ENCODE assay signal across 9 mouse cellular contexts in the genomic region with DNA sequence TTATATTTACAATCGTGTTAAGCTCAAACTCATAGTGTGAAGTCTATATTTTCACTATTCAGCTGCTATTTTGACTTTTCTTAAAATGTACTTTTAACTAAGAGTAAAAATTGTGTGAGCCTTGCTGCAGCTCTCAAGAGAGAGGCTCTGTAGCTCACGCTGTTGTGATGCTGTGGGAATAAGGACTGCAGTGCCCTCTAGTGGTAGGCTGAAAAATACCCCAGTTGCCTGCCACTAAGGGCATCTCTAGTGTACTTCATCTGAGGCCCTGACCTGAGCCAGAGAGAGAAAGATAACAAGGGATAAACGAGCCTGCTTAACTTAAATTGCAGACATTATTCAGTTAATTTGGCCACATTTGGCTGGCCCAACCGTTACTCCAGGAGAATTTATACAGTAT.
DNase-seq lines count a peak whose midpoint lies in the region; ATAC-seq and TF ChIP-seq lines count a peak whose summit lies in the region.
"Had no signal": no experiment of that assay in that cellular context is flagged by ENCODE, and none has a peak within 500 bp of the region (broad histone marks: within the 10 kb centered on the region; RNA-seq: fewer than 3 reads in every experiment).

No protein-coding gene starts in this region.

- no peak overlapping the region for H3K9ac ChIP-seq in midbrain, embryonic 16.5 days (ENCODE audit: low read depth, low read length)
- H3K9ac ChIP-seq in hindbrain, postnatal 0 days (replicated peaks; ENCODE audit: low read length), result no peak overlapping the region
- H3K9ac ChIP-seq: lung, embryonic 15.5 days had no signal

- H3K36me3 ChIP-seq in midbrain, embryonic 10.5 days, result peaks cover 41% of the 10 kb centered on the region
- peaks cover 13% of the 10 kb centered on the region for H3K36me3 ChIP-seq in midbrain, embryonic 16.5 days (ENCODE audit: control insufficient read depth, insufficient read depth, low read length)
- peaks cover 47% of the 10 kb centered on the region for H3K36me3 ChIP-seq in forebrain, embryonic 10.5 days (replicated peaks)
- H3K36me3 ChIP-seq in hindbrain, postnatal 0 days (ENCODE audit: insufficient read depth, low read length), result peaks cover 20% of the 10 kb centered on the region
- H3K36me3 ChIP-seq in splenic B cell, adult 2 months (ENCODE audit: control insufficient read depth, insufficient read depth, low read length, poor library complexity, severe bottlenecking), result no peaks in the 10 kb centered on the region

- TF ChIP-seq POLR2A in bone marrow macrophage, adult 2 months (IDR thresholded peaks at IDR 0.05; ENCODE audit: borderline replicate concordance, low read depth, low read length), result no peak

- H3K4me1 ChIP-seq in midbrain, embryonic 10.5 days, result no peaks in the 10 kb centered on the region
- no peaks in the 10 kb centered on the region for H3K4me1 ChIP-seq in midbrain, embryonic 16.5 days (ENCODE audit: control insufficient read depth, insufficient read depth, low read length)
- no peaks in the 10 kb centered on the region for H3K4me1 ChIP-seq in bone marrow macrophage, adult 2 months (ENCODE audit: control insufficient read depth, insufficient read depth, low read length)
- no peaks in the 10 kb centered on the region for H3K4me1 ChIP-seq in forebrain, embryonic 10.5 days
- H3K4me1 ChIP-seq in hindbrain, postnatal 0 days (ENCODE audit: insufficient read depth, low read length), result no peaks in the 10 kb centered on the region
- H3K4me1 ChIP-seq: lung, embryonic 15.5 days had no signal

- no peaks in the 10 kb centered on the region for H3K9me3 ChIP-seq in midbrain, embryonic 10.5 days (replicated peaks)
- no peaks in the 10 kb centered on the region for H3K9me3 ChIP-seq in midbrain, embryonic 16.5 days (replicated peaks; ENCODE audit: control insufficient read depth, low read length, poor library complexity, severe bottlenecking)
- no peaks in the 10 kb centered on the region for H3K9me3 ChIP-seq in forebrain, embryonic 10.5 days
- no peaks in the 10 kb centered on the region for H3K9me3 ChIP-seq in hindbrain, postnatal 0 days (ENCODE audit: low read length)
- H3K9me3 ChIP-seq: lung, embryonic 15.5 days had no signal

- no peak for ATAC-seq in midbrain, embryonic 16.5 days
- ATAC-seq in hindbrain, postnatal 0 days, result peak; percentile 74
- ATAC-seq in megakaryocyte-erythroid progenitor cell, adult 5-6 weeks (replicated peaks; ENCODE audit: low FRiP score, low TSS enrichment, poor library complexity, severe bottlenecking), result peak; percentile 99

- peak; percentile 65; the same call in 1 of the 2 replicates for TF ChIP-seq CTCF in bone marrow macrophage, adult 2 months (IDR thresholded peaks at IDR 0.05; ENCODE audit: low read depth, low read length)
- peak; percentile 84 for TF ChIP-seq CTCF in hindbrain, postnatal 0 days (IDR thresholded peaks at IDR 0.05; ENCODE audit: low read depth)
- TF ChIP-seq CTCF in left cerebral cortex, adult 2 months (IDR thresholded peaks at IDR 0.05), result peak; percentile 91

- no peak overlapping the region for H3K4me3 ChIP-seq in midbrain, embryonic 10.5 days
- no peak overlapping the region for H3K4me3 ChIP-seq in midbrain, embryonic 16.5 days (ENCODE audit: low read depth, low read length)
- no peak overlapping the region for H3K4me3 ChIP-seq in bone marrow macrophage, adult 2 months (ENCODE audit: insufficient read depth, low read length)
- H3K4me3 ChIP-seq in forebrain, embryonic 10.5 days, result no peak overlapping the region
- H3K4me3 ChIP-seq in hindbrain, postnatal 0 days (ENCODE audit: low read length), result no peak overlapping the region
- H3K4me3 ChIP-seq in left cerebral cortex, adult 2 months, result no peak overlapping the region
- H3K4me3 ChIP-seq: lung, embryonic 15.5 days had no signal

- H3K27ac ChIP-seq in midbrain, embryonic 10.5 days (replicated peaks), result no peak overlapping the region
- H3K27ac ChIP-seq in midbrain, embryonic 16.5 days (ENCODE audit: low read length), result no peak overlapping the region
- no peak overlapping the region for H3K27ac ChIP-seq in bone marrow macrophage, adult 2 months (ENCODE audit: insufficient read depth, low read depth, low read length)
- H3K27ac ChIP-seq in forebrain, embryonic 10.5 days, result no peak overlapping the region
- no peak overlapping the region for H3K27ac ChIP-seq in hindbrain, postnatal 0 days
- no peak overlapping the region for H3K27ac ChIP-seq in left cerebral cortex, adult 2 months
- H3K27ac ChIP-seq: lung, embryonic 15.5 days had no signal

- H3K27me3 ChIP-seq in midbrain, embryonic 10.5 days (ENCODE audit: low read depth, poor library complexity, severe bottlenecking), result no peaks in the 10 kb centered on the region
- H3K27me3 ChIP-seq in midbrain, embryonic 16.5 days (ENCODE audit: control insufficient read depth, insufficient read depth, low read depth, low read length), result no peaks in the 10 kb centered on the region
- H3K27me3 ChIP-seq in forebrain, embryonic 10.5 days (ENCODE audit: poor library complexity, severe bottlenecking), result no peaks in the 10 kb centered on the region
- no peaks in the 10 kb centered on the region for H3K27me3 ChIP-seq in hindbrain, postnatal 0 days (ENCODE audit: insufficient read depth, low read length)
- no peaks in the 10 kb centered on the region for H3K27me3 ChIP-seq in splenic B cell, adult 2 months (ENCODE audit: control insufficient read depth, insufficient read depth, low read length, poor library complexity, severe bottlenecking)
- H3K27me3 ChIP-seq: lung, embryonic 15.5 days had no signal

- 52% methylated on average over 4 of the region's 4 CpGs for WGBS in midbrain, embryonic 10.5 days
- 52% methylated on average over 4 of the region's 4 CpGs for WGBS in midbrain, embryonic 16.5 days
- 60% methylated on average over 4 of the region's 4 CpGs for WGBS in forebrain, embryonic 10.5 days
- WGBS in hindbrain, postnatal 0 days, result 42% methylated on average over 4 of the region's 4 CpGs

- intact Hi-C loops in left cerebral cortex, adult 2 months (cut with DNase I), result loop anchor here (2.0 to 5.0 kb wide), 3 partner anchors 38 to 205 kb away; no protein-coding TSS in a partner anchor

- no peak overlapping the region for H3K4me2 ChIP-seq in midbrain, embryonic 16.5 days (ENCODE audit: low read length)
- H3K4me2 ChIP-seq in hindbrain, postnatal 0 days (ENCODE audit: low read depth, low read length), result no peak overlapping the region
- H3K4me2 ChIP-seq: lung, embryonic 15.5 days had no signal

- DNase-seq in midbrain, embryonic 10.5 days (ENCODE audit: low spot score), result peak; percentile 43
- peak; percentile 46 for DNase-seq in forebrain, embryonic 10.5 days (ENCODE audit: extremely low spot score, low spot score)
- peak; percentile 67 for DNase-seq in hindbrain, postnatal 0 days (ENCODE audit: low spot score)
- DNase-seq in left cerebral cortex, adult 2 months (ENCODE audit: extremely low spot score in 1 of 2, low spot score in 2 of 2), result peak; percentile 47 to 60
- DNase-seq in splenic B cell, adult 2 months (ENCODE audit: low read depth, low spot score), result peak; percentile 89
